Mouse (Mus musculus) gonadal fat pad, adult 2 months (tissue): ENCODE results near the gene Ankrd60. TPM values are rescaled to one million over a fixed set of nuclear protein-coding genes. Genes with fewer than 3 reads are reported as not detected.

Experiments used
- polyA plus RNA-seq: library from polyadenylated mRNA; depleted of rRNA; stranded (reverse); fragments of >200 nt; gene quantifications from 2 replicates; pipeline ENCODE4 v1.2.3, GENCODE M21; 2012; rRNA removed

The Ankrd60 gene
- polyA plus RNA-seq, 1 experiment = 1.5 TPM

Other genes with a start within 250 kb of the Ankrd60 start
- gene 1700021F07Rik, start 55.8 kb downstream of the Ankrd60 start, polyA plus RNA-seq = 0.34 and 0.76 TPM in 2 replicates
- gene Rab22a, start 81.4 kb upstream of the Ankrd60 start, polyA plus RNA-seq = 11.1 and 17.9 TPM in 2 replicates
- gene 1700010B08Rik, start 141.1 kb upstream of the Ankrd60 start, polyA plus RNA-seq = 0.62 and 1.9 TPM in 2 replicates
- gene Vapb, start 159.1 kb upstream of the Ankrd60 start, polyA plus RNA-seq = 15.8 and 17.4 TPM in 2 replicates